ENCODE assay signal across 8 mouse cellular contexts in the genomic region with DNA sequence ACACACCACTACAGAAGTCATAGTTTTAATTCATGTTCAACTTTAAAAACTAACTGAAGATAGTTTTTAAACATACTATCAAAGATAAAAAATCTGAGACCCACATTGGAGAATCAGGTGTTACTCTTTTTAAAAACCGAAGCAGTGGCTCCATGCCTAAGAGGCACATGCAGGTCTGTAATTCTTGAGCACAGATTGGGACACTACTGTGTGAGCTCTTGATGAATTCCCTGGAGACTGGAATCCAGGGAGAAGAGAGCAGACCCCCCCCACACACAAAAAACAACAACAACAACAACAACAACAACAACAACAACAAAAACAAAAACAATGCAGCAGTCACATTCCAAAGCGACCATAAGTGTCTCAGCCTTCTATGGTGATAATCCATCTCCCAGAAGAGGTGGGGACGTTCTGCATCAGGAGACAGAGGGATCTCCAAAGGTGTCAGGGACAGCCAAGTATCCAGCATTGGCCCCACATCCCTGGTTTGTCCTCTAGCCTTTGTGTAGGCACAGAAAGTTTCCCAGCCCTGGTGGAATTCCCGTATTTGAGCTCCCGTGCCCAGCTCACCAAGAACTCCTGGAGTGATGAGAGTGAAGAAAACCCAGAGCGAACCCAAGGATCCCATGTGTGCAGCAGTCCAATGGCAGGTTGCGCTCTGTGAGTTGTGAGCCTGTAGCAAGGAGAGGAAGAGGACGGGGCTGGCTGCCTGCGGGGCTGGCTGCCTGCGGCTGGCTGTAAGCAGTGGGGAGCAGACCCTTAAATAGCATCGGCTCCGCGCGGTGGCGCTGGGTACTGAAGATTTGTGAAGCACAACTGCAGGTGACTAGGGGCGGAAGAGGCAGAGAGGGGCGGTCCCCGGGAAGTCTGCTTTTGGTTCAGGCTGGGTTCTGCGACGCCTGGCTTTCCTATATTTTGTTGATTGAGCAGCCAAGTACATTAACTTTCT. TPM values are rescaled to one million over a fixed set of nuclear protein-coding genes. Genes with fewer than 3 reads are reported as not detected.
DNase-seq lines count a peak whose midpoint lies in the region; ATAC-seq and TF ChIP-seq lines count a peak whose summit lies in the region.

A gene (minus strand): TSS at position 737 of the 952 bp plus-strand sequence.

- 0 out of 2 replicates have a peak within 1 kb of the TSS, but pooled peaks have one; percentile 26 for H3K9ac ChIP-seq in heart, postnatal 0 days (replicated peaks; ENCODE audit: low read depth, low read length)
- H3K9ac ChIP-seq in liver, embryonic 12.5 days: no peak within 1 kb of the TSS; the same call in 1 of the 2 replicates
- H3K9ac ChIP-seq in stomach, embryonic 14.5 days (replicated peaks; ENCODE audit: low read depth, low read length): no peak within 1 kb of the TSS

- H3K9me3 ChIP-seq in forebrain, embryonic 10.5 days: no peaks in the 10 kb centered on the region
- no peaks in the 10 kb centered on the region for H3K9me3 ChIP-seq in heart, postnatal 0 days (replicated peaks; ENCODE audit: control insufficient read depth, low read length)
- no peaks in the 10 kb centered on the region for H3K9me3 ChIP-seq in liver, embryonic 12.5 days (replicated peaks)
- no peaks in the 10 kb centered on the region for H3K9me3 ChIP-seq in stomach, embryonic 14.5 days (ENCODE audit: control insufficient read depth, low read depth, low read length)

- H3K4me3 ChIP-seq in forebrain, embryonic 10.5 days: peak within 1 kb of the TSS; percentile 47
- H3K4me3 ChIP-seq in heart, postnatal 0 days (ENCODE audit: low read depth, low read length): peak within 1 kb of the TSS; percentile 37
- H3K4me3 ChIP-seq in liver, embryonic 12.5 days: peak within 1 kb of the TSS; percentile 26; the same call in 1 of the 2 replicates
- no peak within 1 kb of the TSS for H3K4me3 ChIP-seq in stomach, embryonic 14.5 days (ENCODE audit: low read depth, low read length)

- H3K27me3 ChIP-seq in forebrain, embryonic 10.5 days (ENCODE audit: poor library complexity, severe bottlenecking): no peaks in the 10 kb centered on the region
- no peaks in the 10 kb centered on the region for H3K27me3 ChIP-seq in heart, postnatal 0 days (ENCODE audit: control insufficient read depth, insufficient read depth, low read length)
- H3K27me3 ChIP-seq in liver, embryonic 12.5 days (replicated peaks): peaks cover 11% of the 10 kb centered on the region
- no peaks in the 10 kb centered on the region for H3K27me3 ChIP-seq in stomach, embryonic 14.5 days (ENCODE audit: control insufficient read depth, insufficient read depth, low read length)

- H3K4me2 ChIP-seq in heart, postnatal 0 days (ENCODE audit: low read depth, low read length): peak within 1 kb of the TSS; percentile 69
- peak within 1 kb of the TSS; percentile 57 for H3K4me2 ChIP-seq in liver, embryonic 12.5 days
- H3K4me2 ChIP-seq in stomach, embryonic 14.5 days (replicated peaks; ENCODE audit: low read depth, low read length): peak within 1 kb of the TSS; percentile 28

- 10% methylated on average over 20 of the region's 20 CpGs for WGBS in forebrain, embryonic 10.5 days
- WGBS in heart, postnatal 0 days: 6% methylated on average over 20 of the region's 20 CpGs
- 8% methylated on average over 20 of the region's 20 CpGs for WGBS in liver, embryonic 12.5 days (ENCODE audit: insufficient replicate concordance)
- WGBS in stomach, embryonic 14.5 days: 7% methylated on average over 20 of the region's 20 CpGs

- TF ChIP-seq CTCF in heart, postnatal 0 days (IDR thresholded peaks at IDR 0.05; ENCODE audit: low read depth): peak; percentile 41

- no peak for TF ChIP-seq EP300 in heart, postnatal 0 days (IDR thresholded peaks at IDR 0.05; ENCODE audit: low read depth)

- ATAC-seq in heart, postnatal 0 days (ENCODE audit: insufficient read depth, low read depth): peak; percentile 95
- peak; percentile 88 for ATAC-seq in liver, embryonic 12.5 days
- peak; percentile 95 for ATAC-seq in stomach, embryonic 14.5 days (ENCODE audit: insufficient number of reproducible peaks, insufficient read depth, low FRiP score, low read depth)

- H3K4me1 ChIP-seq in forebrain, embryonic 10.5 days: peaks cover 5% of the 10 kb centered on the region
- H3K4me1 ChIP-seq in heart, postnatal 0 days (ENCODE audit: control insufficient read depth, insufficient read depth): 0 out of 2 replicates have a peak, but pooled peaks cover 5% of the 10 kb centered on the region
- no peaks in the 10 kb centered on the region for H3K4me1 ChIP-seq in liver, embryonic 12.5 days
- H3K4me1 ChIP-seq in stomach, embryonic 14.5 days (ENCODE audit: control insufficient read depth, insufficient read depth, low read length): no peaks in the 10 kb centered on the region

- no peaks in the 10 kb centered on the region for H3K36me3 ChIP-seq in forebrain, embryonic 10.5 days (replicated peaks)
- no peaks in the 10 kb centered on the region for H3K36me3 ChIP-seq in heart, postnatal 0 days (replicated peaks; ENCODE audit: control insufficient read depth, insufficient read depth, low read length)
- no peaks in the 10 kb centered on the region for H3K36me3 ChIP-seq in liver, embryonic 12.5 days
- no peaks in the 10 kb centered on the region for H3K36me3 ChIP-seq in stomach, embryonic 14.5 days (ENCODE audit: control insufficient read depth, insufficient read depth, low read length)

- peak; percentile 97 for DNase-seq in A20 (ENCODE audit: low read depth, low spot score)
- peak; percentile 24 to 45 for DNase-seq in adrenal gland, postnatal 36 days
- peak; percentile 81 for DNase-seq in forebrain, embryonic 10.5 days (ENCODE audit: extremely low spot score, low spot score)
- peak; percentile 45 for DNase-seq in heart, postnatal 0 days (ENCODE audit: low spot score)
- DNase-seq in kidney, postnatal 14 days: peak; percentile 53
- peak; percentile 80 for DNase-seq in neural tube, embryonic 10.5 days (ENCODE audit: extremely low spot score, low spot score)

- H3K27ac ChIP-seq in forebrain, embryonic 10.5 days: peak within 1 kb of the TSS; percentile 77
- no peak within 1 kb of the TSS for H3K27ac ChIP-seq in heart, postnatal 0 days (ENCODE audit: low read depth)
- H3K27ac ChIP-seq in liver, embryonic 12.5 days: no peak within 1 kb of the TSS
- no peak within 1 kb of the TSS for H3K27ac ChIP-seq in stomach, embryonic 14.5 days (ENCODE audit: low read length)

RNA-seq across cellular contexts. Expression of the gene that starts here (rescaled TPM):
- total RNA-seq in adrenal gland, postnatal 36 days (2021): under 1 TPM; 0.17 to 0.46 TPM
- 0.41 and 0.64 TPM in 2 replicates for polyA plus RNA-seq in forebrain, embryonic 10.5 days (2016; fragmentation: Nextera tagmentation; extraction: Ambion mirVana)
- total RNA-seq in heart, postnatal 0 days (2014; rRNA removed; ENCODE audit: low replicate concordance): not detected in 2 replicates
- polyA plus RNA-seq in heart, postnatal 0 days (2015; fragmentation: Nextera tagmentation; extraction: Ambion mirVana): 0.11 and 0.12 TPM in 2 replicates
- polyA plus RNA-seq in liver, embryonic 12.5 days (2016; fragmentation: Nextera tagmentation; extraction: Ambion mirVana): 0.10 TPM in 1 of 2 replicates, not detected in the other
- polyA plus RNA-seq in stomach, embryonic 14.5 days (2014; fragmentation: Nextera tagmentation; extraction: Ambion mirVana): 0.07 and 0.91 TPM in 2 replicates

Comparison
In these comparisons a context has a peak if more than half of its experiments do, and no peak if none do; other contexts are left out.
1. Peak in DNase-seq in adrenal gland, postnatal 36 days; RNA of the gene not detected or under 1 TPM.
2. Peak in DNase-seq, H3K4me3 ChIP-seq and H3K27ac ChIP-seq in forebrain, embryonic 10.5 days; RNA of the gene not detected or under 1 TPM.
3. Peak in DNase-seq, ATAC-seq, H3K4me3 ChIP-seq, H3K9ac ChIP-seq and H3K4me2 ChIP-seq in heart, postnatal 0 days; RNA of the gene not detected or under 1 TPM.
4. Peak in ATAC-seq, H3K4me3 ChIP-seq and H3K4me2 ChIP-seq in liver, embryonic 12.5 days; RNA of the gene not detected or under 1 TPM.
5. Peak in ATAC-seq and H3K4me2 ChIP-seq in stomach, embryonic 14.5 days; RNA of the gene not detected or under 1 TPM.
6. DNase-seq: peak in every context shown above with its lines; median percentile 97 in A20; 81 in forebrain, embryonic 10.5 days; 80 in neural tube, embryonic 10.5 days; 53 in kidney, postnatal 14 days; 45 in heart, postnatal 0 days; 34 in adrenal gland, postnatal 36 days.